Mouse (Mus musculus) layer of hippocampus, postnatal 36 days (tissue): ENCODE measurements at regions not wholly inside any gene's neighbourhood (a gene's known extent, or its start where the extent isn't known, plus 50 kb on each side); places are given as distances from the start of the nearest gene placed in this dataset.

ENCODE experiments used
- DNase-seq, 2 experiments: peaks; one replicate each; pipeline ENCODE4 v3.0.0; 2022

DNA sequence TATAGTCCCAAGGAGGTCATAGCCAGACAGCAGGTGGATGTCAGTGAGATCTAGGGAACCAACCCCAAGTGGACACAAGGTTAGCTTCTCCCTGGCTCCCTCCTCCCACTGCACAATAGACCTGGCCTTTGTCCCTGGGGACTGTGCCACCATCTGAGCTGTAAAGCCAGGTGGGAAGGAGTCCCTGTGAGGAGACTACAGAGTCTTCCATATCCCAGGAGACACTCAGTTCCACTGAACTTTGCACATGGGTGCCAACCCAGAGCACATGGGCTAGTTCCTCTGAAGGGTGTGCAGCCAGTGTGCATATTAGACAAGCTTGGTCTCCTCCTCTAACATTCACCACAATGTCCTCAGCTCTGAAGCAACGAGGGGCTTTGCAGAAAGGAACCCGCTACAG lies 86.5 kb upstream of the Shh start:
- no peak for DNase-seq

GRCm38 (mm10) chr5:28530202-28530855 lies 63.3 kb upstream of the Shh start:
- DNase-seq, result no peak

- DNase-seq, result no peak
These were observed 59.4 kb upstream of the Shh start for GRCm38 (mm10) chr5:28526435-28526834.

GRCm38 (mm10) chr5:28520800-28521707 lies 54.0 kb upstream of the Shh start:
- DNase-seq, result peak; percentile 73 to 74

- DNase-seq, result no peak
These were observed 52.0 kb upstream of the Shh start for GRCm38 (mm10) chr5:28519059-28519543.
